In genomic region chr16:39693061-39693460, GRCm38 (mm10) we compare ENCODE assay signal across 19 mouse cellular contexts.
DNase-seq lines count a peak whose midpoint lies in the region; ATAC-seq lines count a peak whose summit lies in the region.
"Had no signal": no experiment of that assay in that cellular context is flagged by ENCODE, and none has a peak within 500 bp of the region (broad histone marks: within the 10 kb centered on the region; RNA-seq: fewer than 3 reads in every experiment).

No protein-coding gene starts in this region.

- WGBS in heart, embryonic 12.5 days, result 73% methylated on average over 2 of the region's 2 CpGs
- 69% methylated on average over 2 of the region's 2 CpGs for WGBS in kidney, embryonic 14.5 days

- no peak for ATAC-seq in heart, embryonic 12.5 days (ENCODE audit: insufficient number of reproducible peaks, low FRiP score)
- ATAC-seq in kidney, embryonic 14.5 days (ENCODE audit: low FRiP score, low TSS enrichment), result no peak
- ATAC-seq: forebrain, embryonic 14.5 days; intestine, embryonic 16.5 days; lung, postnatal 0 days; midbrain, embryonic 16.5 days had no signal

- no peak overlapping the region for H3K4me2 ChIP-seq in heart, embryonic 12.5 days
- H3K4me2 ChIP-seq in kidney, embryonic 14.5 days (replicated peaks; ENCODE audit: low read depth, low read length), result no peak overlapping the region
- H3K4me2 ChIP-seq: hindbrain, embryonic 15.5 days; liver, embryonic 15.5 days had no signal

- DNase-seq in heart, adult 18-20 months, result peak; percentile 58 to 64
- peak; percentile 38 to 53 for DNase-seq in kidney, adult 8-10 months
- DNase-seq in right cerebral cortex, postnatal 10 days (ENCODE audit: low spot score in 2 of 2), result peak; percentile 46 to 54
- no peak for DNase-seq in right cerebral cortex, postnatal 36 days (ENCODE audit: low spot score in 2 of 2)
- DNase-seq in right cerebral cortex, postnatal 4 days, result peak; percentile 6
- DNase-seq in embryo, embryonic 10 days (ENCODE audit: low spot score), result no peak
- DNase-seq: adrenal gland, adult 8-10 months; B cell, adult 2 months; gastrocnemius, postnatal 25 days; thymus, postnatal 14 days had no signal

- no peaks in the 10 kb centered on the region for H3K36me3 ChIP-seq in heart, embryonic 12.5 days
- H3K36me3 ChIP-seq in kidney, embryonic 14.5 days (ENCODE audit: control insufficient read depth, insufficient read depth, low read length), result no peaks in the 10 kb centered on the region
- H3K36me3 ChIP-seq: hindbrain, embryonic 15.5 days; liver, embryonic 15.5 days had no signal

- no peaks in the 10 kb centered on the region for H3K27me3 ChIP-seq in heart, embryonic 12.5 days (replicated peaks)
- H3K27me3 ChIP-seq in kidney, embryonic 14.5 days (ENCODE audit: control insufficient read depth, insufficient read depth, low read length), result no peaks in the 10 kb centered on the region
- H3K27me3 ChIP-seq: hindbrain, embryonic 15.5 days; liver, embryonic 15.5 days had no signal

- H3K4me3 ChIP-seq in heart, embryonic 12.5 days, result no peak overlapping the region
- H3K4me3 ChIP-seq in kidney, embryonic 14.5 days (ENCODE audit: low read length), result no peak overlapping the region
- H3K4me3 ChIP-seq: erythroblast, embryonic 14.5 days; hindbrain, embryonic 15.5 days; liver, embryonic 15.5 days had no signal

- H3K27ac ChIP-seq in heart, embryonic 12.5 days (ENCODE audit: poor library complexity, severe bottlenecking), result no peak overlapping the region
- H3K27ac ChIP-seq in kidney, embryonic 14.5 days (ENCODE audit: low read depth, low read length), result no peak overlapping the region
- H3K27ac ChIP-seq: hindbrain, embryonic 15.5 days; liver, embryonic 15.5 days had no signal

- H3K4me1 ChIP-seq in heart, embryonic 12.5 days (replicated peaks), result no peaks in the 10 kb centered on the region
- H3K4me1 ChIP-seq in kidney, embryonic 14.5 days (ENCODE audit: control insufficient read depth, insufficient read depth, low read length), result no peaks in the 10 kb centered on the region
- H3K4me1 ChIP-seq: hindbrain, embryonic 15.5 days; liver, embryonic 15.5 days had no signal

- H3K9ac ChIP-seq in heart, embryonic 12.5 days, result no peak overlapping the region
- no peak overlapping the region for H3K9ac ChIP-seq in kidney, embryonic 14.5 days (ENCODE audit: low read depth, low read length)
- H3K9ac ChIP-seq: hindbrain, embryonic 15.5 days; liver, embryonic 15.5 days had no signal

- no peaks in the 10 kb centered on the region for H3K9me3 ChIP-seq in heart, embryonic 12.5 days (replicated peaks)
- H3K9me3 ChIP-seq in kidney, embryonic 14.5 days (ENCODE audit: control insufficient read depth, low read length), result no peaks in the 10 kb centered on the region
- H3K9me3 ChIP-seq: hindbrain, embryonic 15.5 days; liver, embryonic 15.5 days had no signal

Comparison
In these comparisons a context has a peak if more than half of its experiments do, and no peak if none do; other contexts are left out.
1. DNase-seq: peak in heart, adult 18-20 months (2 of 2), kidney, adult 8-10 months (2 of 2), right cerebral cortex, postnatal 10 days (2 of 2) and right cerebral cortex, postnatal 4 days (single experiment); none in right cerebral cortex, postnatal 36 days (0 of 2) and embryo, embryonic 10 days (single experiment).